ENCODE assay signal across 8 mouse cellular contexts in genomic region chr19:5822174-5822833, GRCm38 (mm10). TPM values are rescaled to one million over a fixed set of nuclear protein-coding genes. Genes with fewer than 3 reads are reported as not detected.
DNase-seq lines count a peak whose midpoint lies in the region; ATAC-seq and TF ChIP-seq lines count a peak whose summit lies in the region.

No protein-coding gene starts in this region.

- WGBS in forebrain, embryonic 10.5 days: 51% methylated on average over 12 of the region's 12 CpGs
- WGBS in forebrain, embryonic 11.5 days: 50% methylated on average over 12 of the region's 12 CpGs
- WGBS in lung, postnatal 0 days: 28% methylated on average over 12 of the region's 12 CpGs
- WGBS in lung, adult 2 months: 40% methylated on average over 12 of the region's 12 CpGs
- 25% methylated on average over 12 of the region's 12 CpGs for WGBS in forebrain, embryonic 14.5 days

- peaks cover 19% of the 10 kb centered on the region for H3K27me3 ChIP-seq in forebrain, embryonic 10.5 days (ENCODE audit: poor library complexity, severe bottlenecking)
- no peaks in the 10 kb centered on the region for H3K27me3 ChIP-seq in forebrain, embryonic 11.5 days (ENCODE audit: control insufficient read depth, insufficient read depth, low read length)
- no peaks in the 10 kb centered on the region for H3K27me3 ChIP-seq in lung, postnatal 0 days (replicated peaks; ENCODE audit: insufficient read depth, low read length)
- no peaks in the 10 kb centered on the region for H3K27me3 ChIP-seq in forebrain, embryonic 14.5 days (replicated peaks; ENCODE audit: control insufficient read depth, insufficient read depth, low read length)

- peak; percentile 80 for TF ChIP-seq EP300 in lung, postnatal 0 days (IDR thresholded peaks at IDR 0.05)

- no peak for DNase-seq in forebrain, embryonic 10.5 days (ENCODE audit: extremely low spot score, low spot score)
- DNase-seq in forebrain, embryonic 11.5 days (ENCODE audit: low spot score): no peak
- DNase-seq in lung, postnatal 0 days (ENCODE audit: low spot score): peak; percentile 79
- DNase-seq in lung, adult 2 months: no peak
- peak; percentile 37 for DNase-seq in forebrain, embryonic 14.5 days (ENCODE audit: low spot score)
- DNase-seq in left cerebral cortex, postnatal 14 days (ENCODE audit: low spot score in 2 of 2): peak; percentile 75 to 79
- DNase-seq in ovary, postnatal 14 days (ENCODE audit: low spot score): no peak

- 0 out of 2 replicates have a peak, but pooled peaks have one; percentile 5 for TF ChIP-seq CTCF in lung, postnatal 0 days (IDR thresholded peaks at IDR 0.05)
- no peak for TF ChIP-seq CTCF in lung, adult 2 months (IDR thresholded peaks at IDR 0.05; ENCODE audit: insufficient read depth, low read length)

- H3K4me2 ChIP-seq in forebrain, embryonic 11.5 days (ENCODE audit: low read depth, low read length, severe bottlenecking): no peak overlapping the region
- no peak overlapping the region for H3K4me2 ChIP-seq in lung, postnatal 0 days (replicated peaks; ENCODE audit: low read depth, low read length)
- peak overlapping the region; percentile 16; the same call in 1 of the 2 replicates for H3K4me2 ChIP-seq in forebrain, embryonic 14.5 days (ENCODE audit: low read length)

- peak overlapping the region; percentile 1; the same call in 1 of the 2 replicates for H3K4me3 ChIP-seq in forebrain, embryonic 10.5 days
- H3K4me3 ChIP-seq in forebrain, embryonic 11.5 days (ENCODE audit: low read depth, low read length): no peak overlapping the region
- no peak overlapping the region for H3K4me3 ChIP-seq in lung, postnatal 0 days (ENCODE audit: low read depth, low read length)
- no peak overlapping the region for H3K4me3 ChIP-seq in lung, adult 2 months (replicated peaks; ENCODE audit: extremely low read depth, low read depth, low read length)
- no peak overlapping the region for H3K4me3 ChIP-seq in forebrain, embryonic 14.5 days (ENCODE audit: low read depth, low read length)

- peak overlapping the region; percentile 36; the same call in 1 of the 2 replicates for H3K27ac ChIP-seq in forebrain, embryonic 10.5 days
- H3K27ac ChIP-seq in forebrain, embryonic 11.5 days (ENCODE audit: low read depth, low read length): no peak overlapping the region
- H3K27ac ChIP-seq in lung, postnatal 0 days (ENCODE audit: low read length): peak overlapping the region; percentile 85
- H3K27ac ChIP-seq in forebrain, embryonic 14.5 days (ENCODE audit: low read depth, low read length): peak overlapping the region; percentile 9; the same call in 1 of the 2 replicates

- no peak; the same call in 1 of the 2 replicates for TF ChIP-seq POLR2A in lung, adult 2 months (IDR thresholded peaks at IDR 0.05; ENCODE audit: borderline replicate concordance, extremely low read depth, low read depth, low read length)

- no peaks in the 10 kb centered on the region for H3K36me3 ChIP-seq in forebrain, embryonic 10.5 days (replicated peaks)
- H3K36me3 ChIP-seq in forebrain, embryonic 11.5 days (ENCODE audit: control insufficient read depth, insufficient read depth, low read length): no peaks in the 10 kb centered on the region
- H3K36me3 ChIP-seq in lung, postnatal 0 days (ENCODE audit: insufficient read depth, low read length): 0 out of 2 replicates have a peak, but pooled peaks cover 8% of the 10 kb centered on the region
- no peaks in the 10 kb centered on the region for H3K36me3 ChIP-seq in forebrain, embryonic 14.5 days (ENCODE audit: control insufficient read depth, insufficient read depth, low read length)

- peaks cover 56% of the 10 kb centered on the region for H3K4me1 ChIP-seq in forebrain, embryonic 10.5 days
- H3K4me1 ChIP-seq in forebrain, embryonic 11.5 days (replicated peaks; ENCODE audit: control insufficient read depth, insufficient read depth, low read length): peaks cover 5% of the 10 kb centered on the region; the same call in 1 of the 2 replicates
- peaks cover 24% of the 10 kb centered on the region for H3K4me1 ChIP-seq in lung, postnatal 0 days (ENCODE audit: insufficient read depth, low read depth, low read length)
- H3K4me1 ChIP-seq in lung, adult 2 months (ENCODE audit: control insufficient read depth, insufficient read depth, low read length): peaks cover 29% of the 10 kb centered on the region
- peaks cover 18% of the 10 kb centered on the region for H3K4me1 ChIP-seq in forebrain, embryonic 14.5 days (ENCODE audit: control insufficient read depth, insufficient read depth, low read length)

- intact Hi-C loops in left cerebral cortex, postnatal 14 days (cut with DNase I): loop anchor here (1.0 kb wide), 1 partner anchor 25 kb away; no protein-coding TSS in a partner anchor

- H3K9ac ChIP-seq in forebrain, embryonic 11.5 days (ENCODE audit: low read length): no peak overlapping the region
- no peak overlapping the region for H3K9ac ChIP-seq in lung, postnatal 0 days (replicated peaks; ENCODE audit: low read depth)
- no peak overlapping the region; the same call in 1 of the 2 replicates for H3K9ac ChIP-seq in forebrain, embryonic 14.5 days (ENCODE audit: low read length)

- H3K9me3 ChIP-seq in forebrain, embryonic 10.5 days: no peaks in the 10 kb centered on the region
- no peaks in the 10 kb centered on the region for H3K9me3 ChIP-seq in forebrain, embryonic 11.5 days (ENCODE audit: control insufficient read depth, low read length)
- H3K9me3 ChIP-seq in lung, postnatal 0 days (ENCODE audit: low read length): no peaks in the 10 kb centered on the region
- H3K9me3 ChIP-seq in forebrain, embryonic 14.5 days (replicated peaks; ENCODE audit: control insufficient read depth, low read length): no peaks in the 10 kb centered on the region

- no peak for ATAC-seq in forebrain, embryonic 11.5 days (replicated peaks; ENCODE audit: low FRiP score)
- ATAC-seq in lung, postnatal 0 days: peak; percentile 6; the same call in 1 of the 2 replicates
- ATAC-seq in forebrain, embryonic 14.5 days: no peak
- ATAC-seq in megakaryocyte-erythroid progenitor cell, adult 5-6 weeks (replicated peaks; ENCODE audit: low FRiP score, low TSS enrichment, poor library complexity, severe bottlenecking): no peak

RNA-seq across cellular contexts. Expression of gene Scyl1, which starts 51.1 kb away (rescaled TPM):
- polyA plus RNA-seq in forebrain, embryonic 10.5 days (2016; fragmentation: Nextera tagmentation; extraction: Ambion mirVana): 63.4 and 64.6 TPM in 2 replicates
- 65.2 and 66.3 TPM in 2 replicates for polyA plus RNA-seq in forebrain, embryonic 11.5 days (2014; fragmentation: Nextera tagmentation; extraction: Ambion mirVana)
- polyA plus RNA-seq in lung, postnatal 0 days (2015; fragmentation: Nextera tagmentation; extraction: Ambion mirVana): 64.6 TPM in 2 replicates
- polyA plus RNA-seq in lung, adult 2 months (2012; rRNA removed): 113 and 116 TPM in 2 replicates
- 56.1 and 67.9 TPM in 2 replicates for polyA plus RNA-seq in forebrain, embryonic 14.5 days (2014; fragmentation: Nextera tagmentation; extraction: Ambion mirVana)
- total RNA-seq in left cerebral cortex, postnatal 14 days (2021): 10 to 100 TPM; 77.7 to 79.5 TPM
- total RNA-seq in megakaryocyte-erythroid progenitor cell, adult 5-6 weeks (2014; fragmentation: Nextera tagmentation): 28.7 and 43.4 TPM in 2 replicates
- 20.2 and 23.1 TPM in 2 replicates for total RNA-seq in megakaryocyte-erythroid progenitor cell, adult 5-6 weeks (2017)

RNA-seq across cellular contexts. Expression of gene Frmd8, which starts 52.8 kb away (rescaled TPM):
- 36.9 and 40.6 TPM in 2 replicates for polyA plus RNA-seq in forebrain, embryonic 10.5 days (2016; fragmentation: Nextera tagmentation; extraction: Ambion mirVana)
- polyA plus RNA-seq in forebrain, embryonic 11.5 days (2014; fragmentation: Nextera tagmentation; extraction: Ambion mirVana): 20.4 and 24.5 TPM in 2 replicates
- 33.9 and 35.1 TPM in 2 replicates for polyA plus RNA-seq in lung, postnatal 0 days (2015; fragmentation: Nextera tagmentation; extraction: Ambion mirVana)
- polyA plus RNA-seq in lung, adult 2 months (2012; rRNA removed): 32.1 and 37.8 TPM in 2 replicates
- polyA plus RNA-seq in forebrain, embryonic 14.5 days (2014; fragmentation: Nextera tagmentation; extraction: Ambion mirVana): 13.1 and 16.0 TPM in 2 replicates
- total RNA-seq in left cerebral cortex, postnatal 14 days (2021): 10 to 100 TPM; 11.1 to 12.1 TPM
- total RNA-seq in megakaryocyte-erythroid progenitor cell, adult 5-6 weeks (2014; fragmentation: Nextera tagmentation): 12.5 and 14.1 TPM in 2 replicates
- 10.7 and 14.3 TPM in 2 replicates for total RNA-seq in megakaryocyte-erythroid progenitor cell, adult 5-6 weeks (2017)

RNA-seq across cellular contexts. Expression of gene Slc25a45, which starts 55.3 kb away (rescaled TPM):
- polyA plus RNA-seq in forebrain, embryonic 10.5 days (2016; fragmentation: Nextera tagmentation; extraction: Ambion mirVana): 1.5 and 2.0 TPM in 2 replicates
- 0.90 and 1.1 TPM in 2 replicates for polyA plus RNA-seq in forebrain, embryonic 11.5 days (2014; fragmentation: Nextera tagmentation; extraction: Ambion mirVana)
- polyA plus RNA-seq in lung, postnatal 0 days (2015; fragmentation: Nextera tagmentation; extraction: Ambion mirVana): 8.4 and 10.2 TPM in 2 replicates
- 24.5 and 26.0 TPM in 2 replicates for polyA plus RNA-seq in lung, adult 2 months (2012; rRNA removed)
- polyA plus RNA-seq in forebrain, embryonic 14.5 days (2014; fragmentation: Nextera tagmentation; extraction: Ambion mirVana): 1.7 TPM in 2 replicates
- 1 to 10 TPM; 2.8 to 3.0 TPM for total RNA-seq in left cerebral cortex, postnatal 14 days (2021)
- 10.0 and 20.1 TPM in 2 replicates for total RNA-seq in megakaryocyte-erythroid progenitor cell, adult 5-6 weeks (2014; fragmentation: Nextera tagmentation)
- 11.7 and 11.9 TPM in 2 replicates for total RNA-seq in megakaryocyte-erythroid progenitor cell, adult 5-6 weeks (2017)

Comparison
In these comparisons a context has a peak if more than half of its experiments do, and no peak if none do; other contexts are left out.
1. DNase-seq: peak in lung, postnatal 0 days (single experiment), forebrain, embryonic 14.5 days (single experiment) and left cerebral cortex, postnatal 14 days (2 of 2); none in forebrain, embryonic 10.5 days (single experiment), forebrain, embryonic 11.5 days (single experiment), lung, adult 2 months (single experiment) and ovary, postnatal 14 days (single experiment).